Mouse (Mus musculus) CH12.LX (cell line): ENCODE results near the gene Spaca5. TPM values are rescaled to one million over a fixed set of nuclear protein-coding genes. Genes with fewer than 3 reads are reported as not detected.

Experiments
- DNase-seq: peaks from one replicate; pipeline ENCODE4 v3.0.0-alpha.2; 2013; ENCODE audit errors: extremely low read depth
- H3K27ac ChIP-seq: 2 replicates; pipeline ENCODE4 v1.5.1; 2012; ENCODE audit warnings: low read depth, mild to moderate bottlenecking, control low read depth, moderate library complexity; ENCODE audit not compliant: insufficient read depth
- H3K27me3 ChIP-seq: replicated peaks from 2 replicates; pipeline ENCODE3; 2012; ENCODE audit warnings: inconsistent platforms
- H3K36me3 ChIP-seq, 2 experiments: replicated peaks in 1 of 2; 2 replicates each; pipeline versions ENCODE3 to v1.6.1; 2012; ENCODE audit warnings: inconsistent platforms in 1 of 2, low read length in 1 of 2, mild to moderate bottlenecking in 1 of 2, mixed read lengths in 1 of 2, moderate library complexity in 1 of 2; ENCODE audit not compliant: control insufficient read depth in 1 of 2, insufficient read depth in 1 of 2
- H3K4me1 ChIP-seq, 2 experiments: 2 replicates each; pipeline ENCODE4 v1.6.1; 2012; ENCODE audit warnings: inconsistent platforms in 1 of 2, moderate library complexity in 1 of 2; ENCODE audit not compliant: insufficient read depth in 2 of 2, control insufficient read depth in 1 of 2
- H3K4me2 ChIP-seq: 2 replicates; pipeline ENCODE4 v1.6.1; 2012; ENCODE audit warnings: low read depth, mild to moderate bottlenecking, control low read depth; ENCODE audit not compliant: poor library complexity, insufficient read depth, severe bottlenecking
- H3K4me3 ChIP-seq, 3 experiments: fragments of 150-350 bp in 1 of 3; sonication (generic) in 1 of 3; replicated peaks in 1 of 3; 2 replicates each; pipeline versions ENCODE3 to v1.5.1; 2011 to 2012; ENCODE audit warnings: low read depth in 2 of 3, low read length in 2 of 3, mild to moderate bottlenecking in 2 of 3, moderate library complexity in 2 of 3, control low read depth in 1 of 3, improper control_type of control experiment in 1 of 3, inconsistent platforms in 1 of 3, mixed read lengths in 1 of 3; ENCODE audit not compliant: poor library complexity in 1 of 3
- H3K79me2 ChIP-seq: replicated peaks from 2 replicates; pipeline ENCODE4 v1.6.1; 2012; ENCODE audit warnings: mild to moderate bottlenecking, moderate library complexity; ENCODE audit not compliant: control insufficient read depth, poor library complexity, insufficient read depth, severe bottlenecking; ENCODE audit errors: extremely low read depth
- H3K9ac ChIP-seq: 2 replicates; pipeline ENCODE4 v1.6.1; 2012; ENCODE audit warnings: low read depth, mild to moderate bottlenecking, control low read depth, moderate library complexity; ENCODE audit not compliant: insufficient read depth
- H3K9me3 ChIP-seq: replicated peaks from 2 replicates; pipeline ENCODE3; 2012; ENCODE audit warnings: low read length, inconsistent platforms, mixed read lengths
- BHLHE40 ChIP-seq: IDR thresholded peaks from 2 replicates; pipeline ENCODE4 v1.6.1; 2011; ENCODE audit warnings: mild to moderate bottlenecking, low read depth, low read length, improper control_type of control experiment
- CHD2 ChIP-seq: IDR thresholded peaks from 2 replicates; pipeline ENCODE4 v1.6.1; 2011; ENCODE audit warnings: low read length, improper control_type of control experiment
- ELF1 ChIP-seq: IDR thresholded peaks from 2 replicates; pipeline ENCODE4 v1.6.1; 2014; ENCODE audit warnings: low read depth, mild to moderate bottlenecking, inconsistent platforms, low read length, improper control_type of control experiment
- EP300 ChIP-seq: IDR thresholded peaks from 2 replicates; pipeline ENCODE4 v1.6.1; 2011; ENCODE audit warnings: low read length, improper control_type of control experiment
- ETS1 ChIP-seq: conservative IDR thresholded peaks from 2 replicates; pipeline ENCODE4 v1.6.1; 2012; ENCODE audit warnings: low read depth, mild to moderate bottlenecking, inconsistent platforms, low read length, improper control_type of control experiment, moderate library complexity
- HCFC1 ChIP-seq: IDR thresholded peaks from 2 replicates; pipeline ENCODE4 v1.6.1; 2012; ENCODE audit warnings: low read depth, mild to moderate bottlenecking, inconsistent platforms, low read length, improper control_type of control experiment
- JUN ChIP-seq: IDR thresholded peaks from 2 replicates; pipeline ENCODE4 v1.6.1; 2011; ENCODE audit warnings: low read depth, mild to moderate bottlenecking, low read length, improper control_type of control experiment, moderate library complexity; ENCODE audit not compliant: insufficient read depth
- MAFK ChIP-seq: IDR thresholded peaks from 2 replicates; pipeline ENCODE4 v1.6.1; 2011; ENCODE audit warnings: low read length, improper control_type of control experiment; ENCODE audit not compliant: insufficient replicate concordance
- MEF2A ChIP-seq: IDR thresholded peaks from 2 replicates; pipeline ENCODE4 v1.6.1; 2014; ENCODE audit warnings: low read depth, mild to moderate bottlenecking, inconsistent platforms, low read length, improper control_type of control experiment, borderline replicate concordance
- MXI1 ChIP-seq: IDR thresholded peaks from 2 replicates; pipeline ENCODE4 v1.6.1; 2011; ENCODE audit warnings: mild to moderate bottlenecking, low read depth, low read length, improper control_type of control experiment
- MYC ChIP-seq: IDR thresholded peaks from 2 replicates; pipeline ENCODE4 v1.6.1; 2011; ENCODE audit warnings: low read depth, mild to moderate bottlenecking, improper control_type of control experiment, low read length
- NELFE ChIP-seq: IDR thresholded peaks from 2 replicates; pipeline ENCODE4 v1.6.1; 2011; ENCODE audit warnings: low read depth, low read length, improper control_type of control experiment
- NRF1 ChIP-seq: IDR thresholded peaks from 2 replicates; pipeline ENCODE4 v1.6.1; 2014; ENCODE audit warnings: low read depth, mild to moderate bottlenecking, inconsistent platforms, low read length, improper control_type of control experiment, moderate library complexity
- POLR2A ChIP-seq: IDR thresholded peaks from 2 replicates; pipeline ENCODE4 v1.6.1; 2011; ENCODE audit warnings: low read depth, mild to moderate bottlenecking, improper control_type of control experiment, low read length
- RAD21 ChIP-seq: IDR thresholded peaks from 2 replicates; pipeline ENCODE4 v1.6.1; 2011; ENCODE audit warnings: low read depth, mild to moderate bottlenecking, low read length, improper control_type of control experiment, moderate library complexity
- RCOR1 ChIP-seq: conservative IDR thresholded peaks from 2 replicates; pipeline ENCODE4 v1.6.1; 2012; ENCODE audit warnings: low read depth, mild to moderate bottlenecking, inconsistent platforms, low read length, improper control_type of control experiment
- TBP ChIP-seq: conservative IDR thresholded peaks from 2 replicates; pipeline ENCODE4 v1.6.1; 2011; ENCODE audit warnings: low read depth, low read length, improper control_type of control experiment
- UBTF ChIP-seq: IDR thresholded peaks from 2 replicates; pipeline ENCODE4 v1.6.1; 2012; ENCODE audit warnings: low read depth, mild to moderate bottlenecking, inconsistent platforms, low read length, improper control_type of control experiment, moderate library complexity
- USF2 ChIP-seq: conservative IDR thresholded peaks from 2 replicates; pipeline ENCODE4 v1.6.1; 2011; ENCODE audit warnings: low read depth, low read length, improper control_type of control experiment
- ZC3H11A ChIP-seq: IDR thresholded peaks from 2 replicates; pipeline ENCODE4 v1.6.1; 2012; ENCODE audit warnings: low read depth, mild to moderate bottlenecking, inconsistent platforms, low read length, improper control_type of control experiment
- ZKSCAN1 ChIP-seq: IDR thresholded peaks from 2 replicates; pipeline ENCODE4 v1.6.1; 2012; ENCODE audit warnings: low read depth, inconsistent platforms, low read length, improper control_type of control experiment, borderline replicate concordance
- ZMIZ1 ChIP-seq: IDR thresholded peaks from 2 replicates; pipeline ENCODE4 v1.6.1; 2012; ENCODE audit warnings: low read depth, mild to moderate bottlenecking, inconsistent platforms, low read length, improper control_type of control experiment
- dilution Hi-C: fragments of 300-500 bp; cut with MboI; formaldehyde crosslinking; loops from 2 replicates; pipeline ENCODE4 v1.14.3; 2020; ENCODE audit warnings: low sequenced_read_pairs; ENCODE audit not compliant: extremely low pct_unique_long_range_greater_than_20kb, extremely low pct_ligation_motif_present
- in situ Hi-C: fragments of 300-500 bp; cut with MboI; formaldehyde crosslinking; loops from 3 replicates; pipeline ENCODE4 v1.14.3; 2019; ENCODE audit warnings: low sequenced_read_pairs, low pct_ligation_motif_present, low pct_unique_long_range_greater_than_20kb, mixed read lengths
- polyA plus RNA-seq: library from polyadenylated mRNA; unstranded; fragments of >175 nt; gene quantifications from 2 replicates; pipeline ENCODE4 v1.2.1, GENCODE M21; 2012; ENCODE audit warnings: low read depth; ENCODE audit not compliant: insufficient read length
- total RNA-seq, 2 experiments: library from RNA; depleted of rRNA; stranded (reverse); fragments of 300-350 nt in 1 of 2; fragments of >200 nt in 1 of 2; gene quantifications; 2 replicates each; pipeline ENCODE4 v1.2.3; 2012 to 2014

Spaca5 gene
- total RNA-seq (2012; rRNA removed) (not detected in 2 replicates), total RNA-seq (2014; rRNA removed) (not detected in 2 replicates), polyA plus RNA-seq (not detected in 2 replicates)

DNA sequence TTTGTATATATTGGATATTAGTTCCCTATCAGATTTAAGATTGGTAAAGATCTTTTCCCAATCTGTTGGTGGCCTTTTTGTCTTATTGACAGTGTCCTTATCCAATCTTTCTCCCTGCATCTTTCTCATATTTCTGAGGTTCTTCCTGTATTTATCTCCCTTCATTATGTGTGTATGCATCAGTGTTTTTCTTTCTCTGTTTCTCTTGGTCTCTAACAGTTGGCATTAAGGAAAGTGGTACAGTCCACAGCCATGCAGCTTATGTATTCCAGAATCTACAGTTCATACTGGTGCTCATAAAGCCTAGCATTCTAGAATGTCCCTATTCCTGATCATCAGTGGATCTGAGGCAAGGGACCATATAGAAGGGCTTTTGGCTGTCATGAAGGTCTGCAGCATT lies at the start of gene Spaca5:
Spaca5 (plus strand) TSS at position 301 of the 400 bp plus-strand sequence.
- no peaks in the 10 kb centered on the region for H3K79me2 ChIP-seq
- no peak within 1 kb of the TSS for H3K27ac ChIP-seq
- dilution Hi-C loops, result no loop called here
- no peaks in the 10 kb centered on the region for H3K27me3 ChIP-seq
- no peak within 1 kb of the TSS for H3K4me2 ChIP-seq
- DNase-seq, result no peak
- no peaks in the 10 kb centered on the region for H3K9me3 ChIP-seq
- in situ Hi-C loops, result no loop called here
- no peaks in the 10 kb centered on the region for H3K36me3 ChIP-seq
- TF ChIP-seq HCFC1, result no peak
- no peak for TF ChIP-seq TBP
- no peak for TF ChIP-seq JUN
- TF ChIP-seq RAD21, result no peak
- no peak for TF ChIP-seq EP300
- TF ChIP-seq MAFK, result no peak
- TF ChIP-seq CHD2, result no peak
- TF ChIP-seq NELFE, result no peak
- TF ChIP-seq RCOR1, result no peak
- no peak for TF ChIP-seq ZMIZ1
- no peak for TF ChIP-seq ZKSCAN1
- no peak for TF ChIP-seq NRF1
- no peak for TF ChIP-seq MEF2A
- TF ChIP-seq ZC3H11A, result no peak
- no peak for TF ChIP-seq ETS1
- TF ChIP-seq UBTF, result no peak
- TF ChIP-seq POLR2A, result no peak
- TF ChIP-seq BHLHE40, result no peak
- TF ChIP-seq MXI1, result no peak
- TF ChIP-seq MYC, result no peak
- TF ChIP-seq, all 38 proteins: peak for 0
- no peak within 1 kb of the TSS for H3K9ac ChIP-seq
- no peaks in the 10 kb centered on the region for H3K4me1 ChIP-seq
- no peak within 1 kb of the TSS for H3K4me3 ChIP-seq

DNA sequence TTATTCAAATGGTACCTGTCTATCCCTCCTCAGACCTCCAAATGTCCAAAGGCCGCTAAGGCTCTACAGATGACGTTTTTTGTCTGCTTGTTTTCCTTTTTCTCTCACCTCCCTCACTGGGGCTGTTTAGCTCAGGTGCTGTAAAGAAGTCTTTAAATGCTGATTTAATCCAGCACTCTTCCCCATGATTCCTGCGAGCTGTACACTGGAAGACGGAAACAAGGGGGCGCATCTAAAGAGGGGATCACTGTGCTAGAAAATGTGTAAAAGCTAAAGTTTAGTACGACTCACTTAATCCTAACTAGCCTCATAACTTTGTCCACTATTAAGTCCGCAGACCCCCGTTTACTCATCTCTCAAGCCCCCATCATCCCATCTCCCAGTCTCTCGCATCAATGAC lies 6.7 kb upstream of the Spaca5 start:
- 0 out of 2 replicates have a peak, but pooled peaks cover 2% of the 10 kb centered on the region for H3K79me2 ChIP-seq
- peak; percentile 13 for DNase-seq
- peak overlapping the region; percentile 61 to 67 (median 62) for H3K4me3 ChIP-seq
- no peaks in the 10 kb centered on the region for H3K4me1 ChIP-seq
- TF ChIP-seq ELF1, result no peak
- TF ChIP-seq CHD2, result no peak
- TF ChIP-seq USF2, result no peak
- H3K36me3 ChIP-seq, result no peaks in the 10 kb centered on the region
- dilution Hi-C loops (no loop called here), in situ Hi-C loops (no loop called here)
- H3K27ac ChIP-seq, result no peak overlapping the region
- H3K9me3 ChIP-seq, result no peaks in the 10 kb centered on the region
- H3K27me3 ChIP-seq, result no peaks in the 10 kb centered on the region
- peak overlapping the region; percentile 36; the same call in 1 of the 2 replicates for H3K4me2 ChIP-seq
- peak overlapping the region; percentile 50 for H3K9ac ChIP-seq
